Mouse (Mus musculus): Measurements from ENCODE around the gene Stn1.

Gene Stn1

DNA sequence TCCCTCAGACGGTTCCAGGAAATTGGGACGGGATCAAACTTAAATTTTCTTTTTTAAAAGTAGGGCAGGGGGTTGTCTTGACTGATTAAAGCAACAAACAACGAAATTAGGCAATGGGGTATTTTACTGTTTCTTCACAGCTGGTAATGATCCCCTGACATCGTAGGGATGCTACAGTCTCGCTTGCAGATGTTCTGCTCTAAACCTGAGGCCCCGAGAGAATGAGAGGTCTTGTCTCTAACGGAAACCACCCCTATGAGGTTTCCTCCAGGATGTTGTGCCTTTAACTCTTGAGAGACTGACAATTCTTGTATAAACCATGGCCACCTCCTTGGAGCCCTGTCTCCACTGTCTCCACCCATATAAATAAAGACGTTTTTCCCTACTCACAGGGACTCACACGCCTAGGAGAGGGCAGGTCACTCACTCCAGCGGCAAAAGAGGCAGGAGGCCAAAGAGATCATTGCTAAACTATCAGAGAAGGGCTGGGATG is at the start of gene Stn1:
TSS of gene Stn1 (minus strand) at position 208 of the 493 bp plus-strand sequence.
- 9% methylated on average over 10 of the region's 10 CpGs for WGBS

DNA sequence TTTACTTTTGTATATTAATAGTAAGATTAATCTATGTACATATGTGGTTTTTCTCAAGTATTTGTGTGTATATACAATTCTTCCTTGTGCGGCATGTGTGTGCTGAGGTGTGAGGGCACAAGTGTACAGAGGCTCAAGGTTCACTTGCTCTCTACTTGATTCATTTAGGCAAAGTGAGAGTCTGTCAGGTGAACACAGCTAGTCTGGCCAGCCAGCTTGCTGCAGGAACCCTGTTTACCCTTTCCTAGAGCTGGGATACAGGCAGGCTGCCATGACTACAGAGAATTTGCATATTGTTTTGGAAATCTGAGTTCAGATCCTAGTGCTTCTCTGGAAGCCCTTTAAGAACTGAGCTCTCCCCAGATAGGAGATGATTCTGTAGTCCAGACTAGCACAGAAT is 49.7 kb upstream of the Stn1 start:
- 90% methylated on average over 1 of the region's 1 CpGs for WGBS

DNA sequence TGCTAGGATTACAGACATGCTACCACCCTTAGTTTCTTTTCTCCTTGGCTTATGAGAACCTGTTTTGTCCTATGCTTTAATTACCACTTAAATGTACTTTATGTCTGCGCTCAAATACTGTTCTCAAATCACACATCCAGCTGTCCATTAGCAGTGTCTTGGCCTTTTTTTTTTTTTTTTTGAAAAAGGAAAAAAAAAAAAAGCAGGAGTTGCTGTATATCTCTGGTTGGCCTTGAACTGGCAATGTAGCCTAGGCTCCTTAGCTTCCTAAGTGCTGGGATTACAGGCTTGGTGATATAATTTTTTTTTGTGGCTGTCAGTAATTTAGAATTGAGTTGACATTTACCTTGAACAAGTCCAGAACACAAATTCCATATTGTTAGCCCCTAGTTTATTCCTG is 48.5 kb upstream of the Stn1 start:
- WGBS = 94% methylated on average over 1 of the region's 1 CpGs

GRCm38 (mm10) chr19:47579788-47580631 is 42.7 kb upstream of the Stn1 start:
- under 1% methylated on average over 85 of the region's 96 CpGs for WGBS

DNA sequence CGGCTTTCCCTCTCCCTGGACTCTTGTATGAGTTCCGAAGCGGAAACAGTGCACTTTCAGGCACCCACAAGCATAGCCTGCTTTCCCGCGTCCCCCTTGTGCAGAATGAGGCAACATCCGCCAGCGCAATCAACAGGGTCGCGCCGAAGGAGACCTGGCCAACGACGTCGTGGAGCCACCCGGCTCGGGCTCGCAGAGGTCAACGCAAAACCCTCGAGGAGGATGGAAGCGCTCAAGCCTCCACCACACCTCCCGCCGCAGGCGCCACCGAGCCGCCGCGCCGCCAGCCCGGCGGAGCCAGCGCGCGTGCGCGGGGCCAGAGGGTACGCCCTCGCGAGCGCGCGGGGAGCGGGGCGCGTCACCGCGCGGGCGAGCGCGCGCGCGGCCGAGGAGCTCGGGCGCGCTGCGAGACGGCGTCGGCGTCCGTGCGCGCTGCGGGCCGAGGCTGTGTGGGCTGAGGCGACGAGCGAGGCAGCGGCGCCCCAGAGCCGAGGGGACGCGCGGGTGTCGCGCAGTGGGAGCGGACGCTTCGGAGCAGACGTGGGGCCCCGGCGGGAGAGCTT is 42.0 kb upstream of the Stn1 start, which contains the start of gene Slk:
TSS of gene Slk (plus strand) at position 454 of the 563 bp plus-strand sequence.
- WGBS = under 1% methylated on average over 81 of the region's 83 CpGs

DNA sequence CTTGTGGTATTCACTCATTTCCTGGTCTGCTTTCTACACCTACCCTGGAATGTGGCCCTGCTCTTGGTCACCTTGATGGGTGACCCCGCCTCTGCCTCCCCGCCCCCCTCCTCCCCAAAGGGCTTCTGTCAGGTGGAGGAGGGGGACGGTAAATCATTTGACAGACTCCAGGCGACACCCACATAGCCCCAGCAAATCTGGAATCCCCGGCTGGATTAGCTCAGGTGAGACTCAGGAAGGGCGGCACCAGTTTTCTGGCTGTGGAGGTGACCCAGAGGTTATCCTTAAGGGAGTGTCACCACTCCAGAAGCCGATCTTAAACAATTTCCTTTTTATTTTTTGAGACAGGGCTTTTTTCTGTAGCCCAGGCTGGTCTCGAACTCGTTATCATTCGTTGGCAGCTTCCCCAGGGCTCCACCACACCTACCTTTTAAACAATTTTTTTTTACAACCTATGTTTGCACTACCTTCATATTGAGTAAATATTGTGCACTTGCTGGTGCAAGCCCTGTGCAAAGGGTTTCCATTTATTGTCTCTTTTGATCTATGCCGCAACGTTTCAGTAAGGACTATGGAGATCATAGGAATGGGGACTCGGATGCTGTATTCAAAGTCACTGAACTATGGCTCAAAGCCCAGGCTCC is 41.4 kb upstream of the Stn1 start:
- 35% methylated on average over 13 of the region's 13 CpGs for WGBS

DNA sequence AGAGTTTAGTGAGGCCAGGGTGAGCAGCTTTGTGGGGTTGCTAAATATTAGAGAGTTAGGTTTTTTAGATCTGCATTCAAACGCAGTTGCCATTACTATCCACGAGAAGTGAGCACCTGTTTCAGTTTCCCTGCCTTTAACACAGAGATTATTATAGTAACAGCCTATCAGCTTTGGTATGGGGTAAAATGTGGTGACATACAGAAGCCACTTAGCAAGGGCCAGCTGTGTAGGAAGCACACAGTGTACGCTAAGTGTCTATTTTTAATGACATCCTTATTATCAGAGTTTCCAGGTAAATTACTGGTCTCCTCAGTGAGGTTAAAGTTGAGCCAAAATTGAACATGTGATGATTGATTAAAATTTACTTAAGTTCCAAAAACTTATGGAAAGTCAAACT is 36.4 kb upstream of the Stn1 start:
- WGBS = 86% methylated on average over 3 of the region's 3 CpGs

GRCm38 (mm10) chr19:47571981-47572380 is 34.7 kb upstream of the Stn1 start:
- WGBS = 80% methylated on average over 4 of the region's 4 CpGs

DNA sequence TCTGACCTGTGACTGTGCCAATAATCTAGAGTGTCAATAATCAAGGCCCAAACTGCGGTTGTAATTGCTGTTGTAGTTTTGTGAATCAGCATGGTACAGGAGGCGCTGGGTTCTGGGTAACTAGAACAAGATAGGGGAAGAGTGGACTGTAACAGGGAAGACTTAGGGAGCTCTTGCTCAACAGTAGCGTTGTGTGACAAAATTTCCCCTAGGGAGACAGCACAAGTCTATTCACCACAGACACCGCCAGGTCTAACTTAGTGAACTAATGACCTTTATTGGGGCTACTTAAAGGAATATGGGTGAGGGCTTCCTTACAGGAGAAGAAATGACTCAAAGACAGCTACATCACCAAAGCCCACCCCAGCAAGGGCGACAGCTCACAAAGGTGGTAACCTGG is 32.7 kb upstream of the Stn1 start:
- 98% methylated on average over 5 of the region's 5 CpGs for WGBS

DNA sequence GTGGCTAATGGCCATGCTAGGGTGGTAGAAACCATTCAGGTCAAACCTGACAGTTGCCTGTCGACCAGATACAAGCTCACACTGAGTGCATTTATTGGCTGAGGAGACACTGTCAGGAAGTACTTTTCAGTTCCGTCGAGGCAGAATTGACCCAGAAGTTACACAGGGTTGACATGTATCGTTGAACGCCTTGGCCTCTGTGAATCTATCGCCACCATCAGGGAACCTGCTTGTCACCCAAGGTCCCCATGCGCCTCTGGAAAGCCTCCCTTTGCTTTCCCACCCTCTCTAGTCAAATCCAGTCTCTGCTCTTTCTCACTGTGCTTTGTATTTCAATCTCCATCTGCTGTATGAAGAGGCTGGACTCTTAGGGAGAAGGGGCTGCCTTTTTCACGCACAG is 28.7 kb upstream of the Stn1 start:
- 90% methylated on average over 8 of the region's 8 CpGs for WGBS

- 81% methylated on average over 17 of the region's 17 CpGs for WGBS
Measured at GRCm38 (mm10) chr19:47565031-47565654, 27.8 kb upstream of the Stn1 start.

DNA sequence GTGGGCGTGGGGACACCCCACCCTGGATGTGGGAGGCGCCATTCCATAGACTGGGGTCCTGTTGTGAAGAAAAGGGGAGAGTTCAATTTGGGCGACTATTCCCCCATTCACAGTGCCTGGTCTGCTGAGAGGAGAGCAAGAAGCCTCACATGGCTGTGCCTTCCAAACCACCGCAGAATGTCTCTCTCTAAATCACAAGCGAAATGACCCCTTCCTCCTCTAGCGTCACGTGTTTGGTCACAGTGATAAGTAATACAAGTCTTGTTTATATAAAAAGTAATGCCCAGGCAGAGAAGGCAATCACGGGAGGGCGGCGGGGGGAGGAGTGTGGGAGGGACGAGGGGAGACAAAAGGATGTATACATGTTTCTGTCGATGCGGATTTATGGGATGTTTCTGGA is 26.4 kb upstream of the Stn1 start:
- 85% methylated on average over 13 of the region's 13 CpGs for WGBS

DNA sequence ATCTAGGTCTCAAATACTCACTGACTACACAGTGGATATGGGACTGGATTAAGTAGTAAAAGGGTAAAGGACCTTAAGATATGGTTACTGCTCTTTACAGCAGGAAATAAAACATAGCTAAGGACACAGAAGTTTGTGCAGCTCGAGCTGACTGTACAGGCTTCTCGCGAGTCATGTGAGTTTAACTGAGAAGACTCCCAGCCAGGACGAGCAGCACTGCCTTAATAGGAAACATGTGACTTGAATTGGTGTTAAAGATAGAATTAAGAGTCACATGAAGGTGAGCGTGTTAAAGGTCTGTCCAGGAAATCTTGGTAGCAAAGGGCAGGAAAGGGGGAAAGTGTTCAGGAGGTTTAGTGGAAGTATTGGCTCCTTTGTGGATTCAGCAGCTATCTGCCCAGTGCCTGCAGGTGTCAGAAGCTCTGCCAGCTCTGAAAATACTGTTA is 24.7 kb upstream of the Stn1 start:
- 53% methylated on average over 5 of the region's 5 CpGs for WGBS

DNA sequence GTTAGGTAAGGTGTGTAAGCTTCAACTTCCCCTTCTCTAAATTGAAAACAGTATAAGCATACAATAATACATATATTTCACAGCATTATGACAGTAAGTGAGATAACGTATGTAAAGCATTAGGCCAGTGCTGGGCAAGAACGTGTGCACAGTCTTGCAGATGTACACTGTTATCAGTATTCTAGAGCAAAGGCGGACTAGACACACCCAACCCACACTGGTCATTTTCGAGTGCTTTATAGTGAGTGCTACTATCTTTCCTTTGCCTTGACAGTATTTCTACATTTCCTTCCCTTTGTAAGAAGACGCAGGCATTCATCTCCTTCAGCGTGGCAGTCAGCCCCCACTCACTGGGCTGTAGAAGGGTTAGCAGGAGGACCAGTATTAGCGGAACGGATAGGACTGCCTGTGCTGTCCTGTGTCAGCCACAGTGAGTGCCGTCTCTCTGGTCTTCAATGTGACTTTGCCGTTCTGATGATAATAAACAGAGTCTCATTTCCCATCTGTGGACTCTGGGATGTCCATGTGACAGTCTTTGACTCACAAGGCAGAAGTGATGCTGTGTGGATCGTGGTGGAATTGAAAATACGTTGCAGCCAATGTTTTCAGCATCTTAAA is 23.3 kb upstream of the Stn1 start:
- 77% methylated on average over 12 of the region's 12 CpGs for WGBS

DNA sequence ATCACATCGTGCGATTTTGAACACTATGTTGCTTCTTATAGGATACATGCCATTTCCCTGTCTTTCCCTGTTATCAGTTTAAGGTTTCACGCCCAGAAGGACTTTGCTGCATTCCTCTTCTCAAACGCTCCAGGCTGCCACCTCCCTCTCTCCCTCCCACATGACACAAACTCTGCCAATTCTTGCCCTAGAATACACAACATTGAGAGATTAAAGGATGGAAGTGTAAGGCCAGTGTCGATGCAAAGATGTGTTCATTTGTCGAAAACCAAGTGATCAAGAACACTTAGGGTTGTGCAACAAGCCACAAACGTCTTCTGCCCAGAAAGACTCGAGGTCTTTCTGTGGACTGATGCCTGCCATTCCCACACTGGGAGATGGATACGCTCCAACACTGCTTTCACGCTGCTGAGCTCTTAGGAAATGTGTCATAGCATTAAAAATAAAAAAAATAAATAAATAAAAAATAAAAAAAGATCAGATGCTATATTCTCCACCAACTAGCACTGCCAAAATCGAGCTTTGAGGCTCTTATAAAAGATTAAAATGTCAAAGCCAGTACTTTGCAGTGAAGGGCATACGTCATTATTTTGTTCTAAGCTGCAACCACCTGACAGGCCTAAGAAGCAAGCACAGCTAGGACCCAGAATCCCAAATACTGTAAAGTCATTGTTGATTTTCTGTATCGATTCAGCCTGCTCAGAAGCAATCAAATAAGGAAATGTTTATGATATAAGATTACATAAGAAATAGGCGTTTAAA is 22.6 kb upstream of the Stn1 start:
- 34% methylated on average over 14 of the region's 14 CpGs for WGBS

GRCm38 (mm10) chr19:47559145-47559544 is 21.8 kb upstream of the Stn1 start:
- 72% methylated on average over 5 of the region's 5 CpGs for WGBS

DNA sequence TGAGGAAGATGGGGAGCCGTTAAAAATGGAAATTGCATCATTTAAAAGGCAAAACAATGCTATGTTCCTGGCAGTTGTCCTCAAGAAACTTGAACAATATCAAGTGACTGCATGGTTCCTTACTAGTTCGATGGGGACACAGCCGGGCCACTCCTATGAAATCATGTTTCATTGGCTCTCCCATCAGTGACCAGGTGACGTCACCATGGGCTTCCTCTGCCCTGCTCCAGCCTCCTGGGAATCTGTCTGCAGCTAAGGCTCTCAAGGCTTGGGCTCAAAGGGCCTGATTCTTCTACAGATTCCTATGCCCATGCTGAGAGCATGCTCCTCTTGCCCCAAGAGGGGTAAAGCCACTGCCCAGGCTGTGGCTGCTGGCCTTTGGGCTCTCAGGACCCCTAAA is 12.3 kb upstream of the Stn1 start:
- 56% methylated on average over 4 of the region's 4 CpGs for WGBS

DNA sequence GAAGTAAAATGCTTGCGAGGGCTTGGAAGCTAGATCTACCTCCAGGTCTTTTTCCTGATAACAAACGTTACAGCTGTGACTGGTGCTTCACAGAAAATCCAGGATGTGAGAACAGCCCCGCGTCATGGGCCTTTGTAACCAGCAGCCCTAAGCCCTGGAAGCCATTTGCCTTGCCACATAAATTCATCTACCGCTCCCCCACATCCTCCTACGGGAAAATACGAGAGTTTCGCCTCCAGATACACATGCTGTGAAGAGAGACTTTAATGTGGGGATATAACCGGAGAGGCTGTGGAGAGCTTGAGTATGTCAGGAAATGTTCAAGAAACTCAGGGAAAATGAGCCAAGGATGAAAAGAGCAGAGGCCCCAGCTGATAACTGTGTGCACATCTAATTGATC is 11.9 kb upstream of the Stn1 start:
- WGBS = 49% methylated on average over 9 of the region's 9 CpGs

DNA sequence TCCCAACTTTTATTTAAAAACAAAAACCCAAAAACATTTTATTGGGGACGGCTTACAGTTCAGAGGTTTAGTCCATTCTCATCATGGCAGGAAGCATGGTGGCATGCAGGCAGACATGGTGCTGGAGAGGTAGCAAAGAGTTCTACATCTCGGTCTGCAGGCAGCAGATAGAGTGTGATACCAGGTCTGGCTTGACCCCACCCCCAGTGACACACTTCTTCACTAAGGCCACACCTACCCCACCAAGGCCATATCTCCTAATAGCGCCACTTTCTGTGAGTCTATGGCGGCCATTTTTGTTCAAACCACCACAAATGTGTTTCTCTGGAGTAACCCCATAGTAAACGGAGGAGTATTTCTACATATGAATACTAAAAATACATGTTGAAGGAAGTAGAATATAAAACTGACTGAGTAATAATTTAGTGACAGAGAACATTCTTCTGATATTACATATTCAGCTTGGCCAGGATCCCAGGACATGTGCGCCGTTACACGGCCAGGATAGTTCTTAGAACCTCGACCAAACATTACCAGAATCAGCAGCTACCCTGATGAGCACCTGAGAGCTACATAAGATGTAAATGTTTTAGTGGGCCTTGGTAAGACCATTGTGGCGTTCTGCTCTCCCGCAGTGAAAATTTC is 11.2 kb upstream of the Stn1 start:
- 92% methylated on average over 11 of the region's 11 CpGs for WGBS

- 79% methylated on average over 3 of the region's 3 CpGs for WGBS
Measured at GRCm38 (mm10) chr19:47545055-47545454, 7.7 kb upstream of the Stn1 start.

All from cerebral cortex, adult 2 months (tissue).